Mouse (Mus musculus): ENCODE results near the gene 4430402I18Rik. TPM values are rescaled to one million over a fixed set of nuclear protein-coding genes. Genes with fewer than 3 reads are reported as not detected.

Gene 4430402I18Rik
- total and polyA plus RNA-seq, 3 experiments: 16.8 to 27.0 (median 22.6) TPM

DNA sequence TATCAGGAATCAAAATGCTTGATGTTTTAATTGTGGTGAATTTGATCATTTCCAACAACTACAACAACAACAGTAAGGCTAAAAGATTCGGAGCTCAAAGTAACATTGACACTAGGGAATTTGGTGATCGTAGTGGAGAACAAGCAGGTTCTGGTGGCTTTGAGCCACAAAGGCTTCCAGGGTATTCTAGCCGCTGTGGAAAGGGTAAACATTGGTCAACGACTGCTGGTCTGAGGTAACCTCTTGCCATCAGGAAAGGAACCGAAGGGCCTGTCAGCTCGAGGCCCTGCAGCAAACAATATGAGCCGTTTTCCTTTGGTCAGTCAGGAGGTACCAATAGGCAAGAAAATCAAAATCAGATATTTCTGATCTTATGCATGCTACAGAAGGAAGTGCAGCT, 15.0 kb upstream of the 4430402I18Rik start:
- intact Hi-C loops (cut with DNase I): no loop called here
- Histone ChIP-seq H3K27me3 (ENCODE audit: control insufficient read depth, insufficient read depth, low read length) (no peaks in the 10 kb centered on the region), H3K36me3 (ENCODE audit: control insufficient read depth, insufficient read depth, low read length) (no peaks in the 10 kb centered on the region), H3K9ac (ENCODE audit: low read depth, low read length) (no peak overlapping the region), H3K27ac (no peak overlapping the region), H3K4me1 (ENCODE audit: control insufficient read depth, insufficient read depth, low read length) (no peaks in the 10 kb centered on the region), H3K4me3 (no peak overlapping the region), H3K79me2 (replicated peaks; ENCODE audit: control insufficient read depth, insufficient read depth, low read length) (no peaks in the 10 kb centered on the region)
- DNase-seq: no peak
- 69% methylated on average over 7 of the region's 7 CpGs for WGBS
- TF ChIP-seq POLR2A (IDR thresholded peaks at IDR 0.05; ENCODE audit: insufficient read depth, low read depth, low read length): no peak
- no peak for TF ChIP-seq CTCF (IDR thresholded peaks at IDR 0.05)
- TF ChIP-seq EP300 (IDR thresholded peaks at IDR 0.05; ENCODE audit: insufficient read depth, low read depth, low read length): no peak

DNA sequence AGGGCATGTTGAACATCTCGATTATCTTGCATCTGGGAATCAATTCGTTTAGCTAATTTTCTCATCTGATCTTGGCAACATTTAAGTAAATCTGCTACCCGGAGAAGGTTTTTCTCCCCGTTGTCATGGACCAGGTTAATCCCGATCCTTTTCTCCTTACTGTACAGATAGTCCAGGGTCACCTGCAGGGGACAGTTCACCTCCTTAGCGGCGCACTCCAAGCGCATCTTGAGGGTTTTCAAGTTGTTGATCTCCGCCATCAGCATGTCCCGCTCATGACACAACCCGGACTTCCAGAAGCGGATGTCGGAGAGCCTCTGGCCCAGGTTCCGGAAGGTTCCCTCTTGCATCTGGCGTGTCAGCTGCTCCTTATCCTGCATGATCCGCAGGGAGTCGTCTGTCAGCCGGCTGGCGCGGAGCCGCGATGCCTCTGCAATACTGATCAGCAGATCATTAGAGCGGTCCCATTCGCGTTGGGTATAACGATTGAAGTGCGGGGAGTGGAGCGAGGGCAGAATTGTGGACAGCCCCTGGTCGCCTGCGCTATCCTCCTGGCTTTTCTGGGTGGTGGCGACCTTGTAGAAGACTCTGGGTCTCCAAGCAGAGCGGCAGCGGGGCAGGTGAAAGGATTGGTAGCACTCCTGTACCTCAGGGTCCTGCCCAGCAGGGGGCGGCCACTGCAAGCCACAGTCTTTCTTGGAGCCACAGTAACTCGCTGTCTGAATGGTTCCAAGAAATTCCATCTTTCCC, 7.4 kb upstream of the 4430402I18Rik start:
- Histone ChIP-seq H3K27ac (peak overlapping the region; percentile 26; the same call in 1 of the 2 replicates), H3K36me3 (ENCODE audit: control insufficient read depth, insufficient read depth, low read length) (no peaks in the 10 kb centered on the region; the same call in 1 of the 2 replicates), H3K4me3 (peak overlapping the region; percentile 47), H3K4me1 (ENCODE audit: control insufficient read depth, insufficient read depth, low read length) (peaks cover 3% of the 10 kb centered on the region), H3K9ac (ENCODE audit: low read depth, low read length) (peak overlapping the region; percentile 28), H3K79me2 (replicated peaks; ENCODE audit: control insufficient read depth, insufficient read depth, low read length) (no peaks in the 10 kb centered on the region), H3K27me3 (ENCODE audit: control insufficient read depth, insufficient read depth, low read length) (no peaks in the 10 kb centered on the region)
- intact Hi-C loops (cut with DNase I): loop anchor here (1.0 to 5.0 kb wide), 3 partner anchors 277 to 532 kb away; partner anchors contain the start of gene Jak2
- 16% methylated on average over 35 of the region's 35 CpGs for WGBS
- DNase-seq: peak; percentile 81 to 86
- TF ChIP-seq EP300 (IDR thresholded peaks at IDR 0.05; ENCODE audit: insufficient read depth, low read depth, low read length) (peak; percentile 2; the same call in 1 of the 2 replicates), CTCF (IDR thresholded peaks at IDR 0.05) (peak; percentile 99), POLR2A (IDR thresholded peaks at IDR 0.05; ENCODE audit: insufficient read depth, low read depth, low read length) (no peak)

DNA sequence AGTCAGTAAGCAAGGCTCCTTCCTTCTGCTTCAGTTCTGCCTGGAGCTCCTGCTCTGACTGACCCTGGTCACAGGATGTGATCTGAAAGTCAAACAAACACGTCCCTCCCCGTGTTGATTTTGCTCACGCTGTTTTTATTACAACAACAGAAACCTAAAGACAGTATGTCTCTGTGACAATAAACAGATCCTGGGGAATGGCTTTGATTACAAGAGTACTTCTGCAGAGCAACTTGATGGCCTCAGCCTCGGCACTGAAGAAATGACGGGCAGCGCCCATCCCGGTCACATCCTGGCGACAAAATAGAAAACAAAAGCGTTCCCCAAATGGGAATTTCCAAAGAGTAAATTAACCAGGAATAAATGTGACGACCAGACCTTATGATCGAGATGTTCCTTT, 2.7 kb upstream of the 4430402I18Rik start:
- Histone ChIP-seq H3K79me2 (replicated peaks; ENCODE audit: control insufficient read depth, insufficient read depth, low read length) (no peaks in the 10 kb centered on the region), H3K9ac (ENCODE audit: low read depth, low read length) (no peak overlapping the region; the same call in 1 of the 2 replicates), H3K27me3 (ENCODE audit: control insufficient read depth, insufficient read depth, low read length) (no peaks in the 10 kb centered on the region), H3K4me1 (ENCODE audit: control insufficient read depth, insufficient read depth, low read length) (peaks cover 12% of the 10 kb centered on the region), H3K36me3 (ENCODE audit: control insufficient read depth, insufficient read depth, low read length) (peaks cover 10% of the 10 kb centered on the region), H3K27ac (peak overlapping the region; percentile 77), H3K4me3 (no peak overlapping the region)
- DNase-seq: peak in 1 of 2 experiments; percentile 33
- 41% methylated on average over 11 of the region's 11 CpGs for WGBS
- 0 out of 2 replicates have a peak, but pooled peaks have one; percentile 7 for TF ChIP-seq EP300 (IDR thresholded peaks at IDR 0.05; ENCODE audit: insufficient read depth, low read depth, low read length)
- no peak for TF ChIP-seq CTCF (IDR thresholded peaks at IDR 0.05)
- TF ChIP-seq POLR2A (IDR thresholded peaks at IDR 0.05; ENCODE audit: insufficient read depth, low read depth, low read length): peak; percentile 34; the same call in 1 of the 2 replicates
- intact Hi-C loops (cut with DNase I): loop anchor here (5.0 kb wide), 1 partner anchor 537 kb away; no protein-coding TSS in a partner anchor

DNA sequence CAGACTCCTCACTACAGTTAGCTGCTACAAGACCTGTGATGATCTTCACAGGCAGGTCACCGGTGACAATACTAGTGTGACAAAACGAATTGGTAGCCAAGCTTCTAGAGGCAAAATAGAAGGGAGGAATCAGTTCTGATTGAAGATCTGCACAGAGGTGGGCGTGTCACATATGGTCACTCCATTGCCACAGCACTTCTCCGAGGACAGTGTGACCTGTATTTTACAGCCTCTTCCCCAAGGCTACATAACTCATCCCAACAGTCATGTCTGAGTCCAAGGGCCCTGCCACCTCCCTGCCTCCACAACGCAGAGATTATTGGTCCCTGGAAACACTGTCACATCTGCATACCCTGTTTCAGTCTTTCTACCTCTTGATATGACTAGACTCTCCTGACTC, 1.6 kb upstream of the 4430402I18Rik start:
- H3K4me1 ChIP-seq (ENCODE audit: control insufficient read depth, insufficient read depth, low read length): peaks cover 15% of the 10 kb centered on the region
- intact Hi-C loops (cut with DNase I): no loop called here
- H3K4me3 ChIP-seq: no peak overlapping the region
- 81% methylated on average over 5 of the region's 5 CpGs for WGBS
- H3K27ac ChIP-seq: peak overlapping the region; percentile 77
- no peak for DNase-seq
- TF ChIP-seq POLR2A (IDR thresholded peaks at IDR 0.05; ENCODE audit: insufficient read depth, low read depth, low read length) (no peak), EP300 (IDR thresholded peaks at IDR 0.05; ENCODE audit: insufficient read depth, low read depth, low read length) (no peak), CTCF (IDR thresholded peaks at IDR 0.05) (no peak)
- no peak overlapping the region for H3K9ac ChIP-seq (ENCODE audit: low read depth, low read length)
- peaks cover 10% of the 10 kb centered on the region for H3K36me3 ChIP-seq (ENCODE audit: control insufficient read depth, insufficient read depth, low read length)
- no peaks in the 10 kb centered on the region for H3K27me3 ChIP-seq (ENCODE audit: control insufficient read depth, insufficient read depth, low read length)
- H3K79me2 ChIP-seq (replicated peaks; ENCODE audit: control insufficient read depth, insufficient read depth, low read length): 0 out of 2 replicates have a peak, but pooled peaks cover 2% of the 10 kb centered on the region

DNA sequence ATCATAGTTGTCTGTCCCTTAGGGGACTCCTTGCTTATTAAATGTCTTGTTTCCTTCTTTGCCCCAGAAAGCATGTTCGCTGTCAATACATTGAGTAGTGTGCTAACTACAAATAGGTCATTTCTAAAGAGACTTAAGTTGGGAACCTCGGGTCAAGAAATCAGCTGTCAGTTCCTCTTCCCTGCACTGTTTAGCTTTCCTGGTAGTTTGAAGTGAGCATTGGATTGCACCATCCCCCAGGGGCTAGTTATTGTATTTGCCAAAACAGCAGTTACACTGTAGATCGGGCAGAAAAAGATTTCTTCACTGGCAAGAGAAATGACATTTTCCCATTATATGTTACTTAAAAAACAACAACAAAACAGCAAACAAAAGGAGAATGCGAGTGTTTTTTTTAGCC, 578 bp upstream of the 4430402I18Rik start:
- no peak overlapping the region for H3K4me3 ChIP-seq
- no peaks in the 10 kb centered on the region for H3K27me3 ChIP-seq (ENCODE audit: control insufficient read depth, insufficient read depth, low read length)
- 63% methylated on average over 4 of the region's 4 CpGs for WGBS
- no peak overlapping the region for H3K27ac ChIP-seq
- 0 out of 2 replicates have a peak, but pooled peaks cover 2% of the 10 kb centered on the region for H3K79me2 ChIP-seq (replicated peaks; ENCODE audit: control insufficient read depth, insufficient read depth, low read length)
- no peak overlapping the region for H3K9ac ChIP-seq (ENCODE audit: low read depth, low read length)
- no peak for DNase-seq
- H3K36me3 ChIP-seq (ENCODE audit: control insufficient read depth, insufficient read depth, low read length): peaks cover 10% of the 10 kb centered on the region
- intact Hi-C loops (cut with DNase I): no loop called here
- TF ChIP-seq POLR2A (IDR thresholded peaks at IDR 0.05; ENCODE audit: insufficient read depth, low read depth, low read length) (no peak), EP300 (IDR thresholded peaks at IDR 0.05; ENCODE audit: insufficient read depth, low read depth, low read length) (no peak), CTCF (IDR thresholded peaks at IDR 0.05) (no peak)
- peaks cover 17% of the 10 kb centered on the region for H3K4me1 ChIP-seq (ENCODE audit: control insufficient read depth, insufficient read depth, low read length)

DNA sequence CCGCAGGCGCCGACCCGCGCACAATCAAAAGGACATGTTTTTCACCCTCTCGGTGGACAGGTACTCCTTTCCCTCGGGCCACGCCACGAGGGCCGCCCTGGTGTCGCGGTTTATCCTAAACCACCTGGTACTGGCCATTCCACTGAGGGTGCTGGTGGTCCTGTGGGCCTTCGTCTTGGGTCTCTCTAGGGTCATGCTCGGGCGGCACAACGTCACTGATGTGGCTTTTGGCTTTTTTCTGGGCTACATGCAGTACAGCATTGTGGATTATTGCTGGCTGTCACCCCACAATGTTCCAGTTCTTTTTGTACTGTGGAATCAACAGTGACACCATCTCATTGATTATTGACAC, 3.1 kb downstream of the 4430402I18Rik start:
- intact Hi-C loops (cut with DNase I): loop anchor here (2.0 to 5.0 kb wide), 2 partner anchors 24 to 187 kb away; no protein-coding TSS in a partner anchor
- Histone ChIP-seq H3K27ac (peak overlapping the region; percentile 91), H3K9ac (ENCODE audit: low read depth, low read length) (peak overlapping the region; percentile 86), H3K27me3 (ENCODE audit: control insufficient read depth, insufficient read depth, low read length) (no peaks in the 10 kb centered on the region), H3K4me1 (ENCODE audit: control insufficient read depth, insufficient read depth, low read length) (peaks cover 13% of the 10 kb centered on the region), H3K36me3 (ENCODE audit: control insufficient read depth, insufficient read depth, low read length) (peaks cover 9% of the 10 kb centered on the region), H3K79me2 (replicated peaks; ENCODE audit: control insufficient read depth, insufficient read depth, low read length) (0 out of 2 replicates have a peak, but pooled peaks cover 2% of the 10 kb centered on the region), H3K4me3 (peak overlapping the region; percentile 83)
- WGBS: 13% methylated on average over 16 of the region's 16 CpGs
- DNase-seq: no peak
- no peak for TF ChIP-seq CTCF (IDR thresholded peaks at IDR 0.05)
- TF ChIP-seq EP300 (IDR thresholded peaks at IDR 0.05; ENCODE audit: insufficient read depth, low read depth, low read length): no peak
- no peak for TF ChIP-seq POLR2A (IDR thresholded peaks at IDR 0.05; ENCODE audit: insufficient read depth, low read depth, low read length)

Data from heart, adult 2 months (tissue).